Mouse (Mus musculus) mouse trophoblast stem cell (cell line): ENCODE measurements around the gene Nufip1.

Experiments
- in situ Hi-C, 2 experiments: fragments of 300-500 bp; cut with MseI, MboI; formaldehyde crosslinking; loops; 2 replicates in 1 of 2; 3 replicates in 1 of 2; pipeline ENCODE4 v1.15.1; 2025

Nufip1 gene

DNA sequence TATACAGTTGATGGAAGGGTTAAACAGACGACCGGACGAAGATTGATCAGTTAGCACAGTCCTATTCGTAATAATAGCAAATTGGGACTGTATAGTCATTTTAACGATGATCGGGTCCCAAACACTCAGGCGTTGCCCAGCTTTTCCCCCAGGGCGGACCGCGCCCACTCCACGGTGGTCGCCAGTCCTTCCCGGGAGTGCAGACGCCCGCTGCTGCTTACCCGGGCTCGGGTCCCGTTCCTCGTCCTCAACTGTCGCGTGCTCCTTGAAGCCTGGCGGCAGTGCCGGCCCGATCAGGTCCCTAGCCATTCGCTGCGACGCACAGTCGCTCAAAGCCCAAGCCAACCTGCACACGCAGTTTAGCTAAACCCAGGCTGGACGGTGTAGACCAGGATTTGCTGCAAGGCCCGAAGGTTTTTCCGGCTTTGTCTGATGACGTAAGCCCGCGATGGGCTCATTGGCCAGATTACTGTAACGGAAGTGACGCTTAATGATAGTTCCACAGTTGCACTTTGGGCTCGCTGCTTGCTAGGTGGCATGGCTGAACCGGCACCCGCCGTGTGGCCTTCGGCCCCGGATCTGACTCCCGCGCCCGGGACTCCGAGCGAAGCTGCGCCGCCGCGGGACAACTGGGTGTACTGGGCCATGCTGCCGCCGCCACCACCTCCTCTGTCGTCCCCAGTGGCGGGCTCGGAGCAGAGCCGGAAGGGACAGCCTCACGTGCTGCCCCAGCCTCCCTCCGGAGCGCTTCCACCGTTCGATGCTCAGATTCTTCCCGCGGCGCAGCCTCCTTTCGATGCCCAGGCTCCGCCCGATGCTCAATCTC lies at the start of gene Nufip1, which contains the start of gene Gpalpp1:
Gene Nufip1, plus strand, starts transcription at position 496 of the 826 bp plus-strand sequence.
Gene Gpalpp1, minus strand, starts transcription at position 365 of the 826 bp plus-strand sequence.
- in situ Hi-C loops, result no loop called here

DNA sequence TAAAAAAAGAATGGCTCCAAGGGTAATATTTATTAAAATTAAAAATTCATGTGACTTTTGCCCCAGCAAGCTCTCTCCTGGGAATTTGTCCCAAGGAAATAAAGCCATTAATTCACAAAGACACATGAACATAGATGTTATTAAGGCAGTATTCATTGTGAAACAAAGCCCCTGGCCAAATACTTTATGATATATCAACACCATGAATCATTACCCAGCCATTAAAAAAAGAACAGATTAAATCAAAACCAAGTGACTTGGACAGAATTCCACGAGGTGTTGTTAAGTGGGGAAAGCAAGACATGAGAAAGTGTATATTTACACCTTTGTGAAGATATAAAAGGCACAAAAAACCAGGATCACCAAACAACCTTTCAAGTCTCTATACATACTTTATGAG lies 43.5 kb upstream of the Nufip1 start:
- in situ Hi-C loops, result no loop called here

DNA sequence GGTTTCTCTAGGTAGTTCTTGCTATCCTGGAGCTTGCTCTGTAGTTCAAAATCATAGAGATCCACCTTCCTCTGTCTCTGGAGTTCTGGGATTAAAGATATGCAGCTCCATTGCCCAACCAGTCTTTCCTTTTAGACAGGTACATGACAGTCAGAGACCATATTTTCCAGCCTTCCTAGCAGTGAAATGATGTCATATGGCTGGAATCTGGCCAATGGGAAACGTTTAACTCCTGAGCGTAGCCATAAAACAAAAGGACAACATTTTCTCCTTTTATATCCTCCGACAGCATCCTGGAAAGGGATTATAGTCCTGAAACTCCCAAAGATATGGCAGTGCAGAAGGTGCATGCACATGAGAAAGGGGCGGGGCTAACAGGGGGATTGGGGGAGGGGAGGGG lies 42.4 kb upstream of the Nufip1 start:
- in situ Hi-C loops, result no loop called here

DNA sequence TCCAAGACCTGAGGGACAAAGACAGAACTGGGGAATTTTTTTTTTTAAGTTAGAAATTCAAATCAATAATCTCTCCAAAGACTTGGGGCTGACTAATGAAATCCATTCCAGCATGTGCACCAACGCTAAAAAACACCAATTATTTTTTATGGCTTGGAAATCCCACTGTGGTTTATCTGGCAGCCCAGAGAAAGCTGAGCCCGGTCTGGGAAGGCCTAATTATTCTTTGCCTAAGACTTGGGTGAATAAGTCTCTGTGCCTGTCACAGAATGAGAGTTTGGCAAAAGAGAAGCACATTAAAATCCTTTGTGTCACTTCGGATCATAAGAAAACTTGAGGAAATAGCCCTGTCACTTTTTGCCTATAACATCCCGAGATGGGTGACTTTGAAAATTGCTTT lies 41.4 kb upstream of the Nufip1 start:
- in situ Hi-C loops, result no loop called here

DNA sequence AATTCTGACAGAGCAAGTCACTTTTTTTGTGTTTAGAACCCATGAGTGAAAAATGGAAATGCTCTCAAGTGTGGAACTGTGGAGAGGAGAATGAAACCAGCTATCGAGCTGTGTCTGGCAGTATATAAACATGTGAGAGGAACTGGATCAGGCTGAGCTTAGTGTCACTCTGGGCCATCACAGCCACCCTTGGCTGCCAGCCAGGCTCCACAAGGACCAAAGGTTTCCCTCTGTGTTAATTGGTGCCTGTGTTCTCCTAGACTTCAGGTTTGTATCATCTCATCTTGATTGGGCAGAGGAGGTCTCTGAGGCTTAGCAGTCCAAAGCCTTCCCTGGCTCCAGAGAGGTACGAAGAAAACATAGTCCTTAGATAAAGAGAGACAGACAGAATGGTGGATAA lies 38.1 kb upstream of the Nufip1 start:
- in situ Hi-C loops, result no loop called here

DNA sequence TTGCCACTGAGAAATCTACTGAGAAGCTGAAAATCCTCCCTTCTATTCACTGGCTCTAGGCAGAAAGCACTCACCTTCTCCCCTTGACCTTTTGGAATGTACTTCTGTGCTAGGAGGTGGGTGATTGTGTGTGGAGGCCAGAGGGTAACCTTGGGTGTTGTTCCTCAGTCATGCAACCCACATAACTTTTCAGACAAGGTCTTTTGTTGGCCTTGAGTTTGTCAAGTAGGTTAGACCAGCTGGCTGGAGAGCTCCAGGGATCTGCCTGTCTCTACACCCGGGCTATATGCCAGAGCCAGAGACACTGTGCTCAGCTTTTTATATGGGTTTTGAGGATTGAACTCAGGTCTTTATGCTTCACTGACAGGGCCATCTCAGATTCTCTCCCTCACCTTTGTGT lies 36.5 kb upstream of the Nufip1 start:
- in situ Hi-C loops, result no loop called here

DNA sequence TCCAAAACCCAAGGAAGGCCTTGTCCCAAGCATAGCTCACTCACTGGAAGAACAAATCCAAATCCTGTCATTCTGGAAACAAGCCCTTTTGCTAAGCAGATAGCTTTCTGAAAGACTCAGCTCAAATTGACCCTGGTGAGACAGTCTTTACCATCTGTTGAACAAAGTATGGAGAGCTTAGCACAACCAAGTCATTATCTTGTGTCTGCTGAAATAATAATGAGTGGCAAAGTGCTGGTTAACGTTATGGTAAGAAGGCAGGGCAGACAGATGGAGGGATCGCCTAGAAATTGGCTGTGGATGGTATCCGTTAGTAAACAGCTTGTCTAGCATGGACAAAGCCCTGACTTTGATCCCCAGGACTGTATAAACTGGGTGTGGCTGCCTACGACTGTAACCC lies 35.0 kb upstream of the Nufip1 start:
- in situ Hi-C loops, result loop anchor here (5.0 kb wide), 1 partner anchor 203 kb away; no protein-coding TSS in a partner anchor

DNA sequence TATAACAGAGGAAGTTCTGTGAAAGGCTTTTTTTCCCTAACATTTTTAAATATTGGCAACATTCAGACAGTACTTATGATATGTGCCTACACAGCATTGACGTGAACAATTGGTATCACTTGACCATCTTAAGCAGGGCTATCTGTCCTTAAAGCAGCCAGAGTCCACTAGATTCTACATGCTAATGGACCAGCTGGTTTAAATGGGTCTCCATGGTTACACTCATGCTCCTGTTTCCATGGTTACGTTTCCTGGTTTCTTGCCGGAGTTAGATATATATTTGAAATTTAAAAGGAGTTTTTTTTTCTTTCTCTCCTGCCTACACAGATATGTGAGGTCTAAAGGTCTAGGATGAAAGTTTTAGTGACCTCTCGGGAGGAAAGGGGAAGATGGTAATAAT lies 34.1 kb upstream of the Nufip1 start:
- in situ Hi-C loops, result loop anchor here (5.0 kb wide), 1 partner anchor 204 kb away; no protein-coding TSS in a partner anchor

DNA sequence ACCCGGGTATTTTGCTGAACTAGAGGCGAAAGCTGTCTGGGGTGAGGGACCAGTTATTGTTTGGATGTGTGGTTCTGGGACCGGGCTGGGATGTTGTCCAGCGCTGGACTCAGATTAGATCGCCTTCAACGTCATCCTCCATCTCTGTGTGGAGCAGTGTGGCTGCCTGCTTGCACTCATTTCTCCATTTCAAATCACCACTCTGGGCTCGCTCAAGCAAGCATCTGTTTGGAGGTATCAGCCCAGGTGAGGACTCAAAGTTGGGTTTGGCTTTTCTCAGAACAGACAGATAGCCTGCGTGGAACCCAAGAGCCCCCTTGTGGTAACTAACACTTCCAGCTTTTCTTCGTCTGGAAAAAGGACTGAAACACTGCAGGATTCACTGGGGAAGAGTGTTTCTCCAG lies 33.6 kb upstream of the Nufip1 start:
- in situ Hi-C loops, result loop anchor here (5.0 kb wide), 1 partner anchor 205 kb away; no protein-coding TSS in a partner anchor

DNA sequence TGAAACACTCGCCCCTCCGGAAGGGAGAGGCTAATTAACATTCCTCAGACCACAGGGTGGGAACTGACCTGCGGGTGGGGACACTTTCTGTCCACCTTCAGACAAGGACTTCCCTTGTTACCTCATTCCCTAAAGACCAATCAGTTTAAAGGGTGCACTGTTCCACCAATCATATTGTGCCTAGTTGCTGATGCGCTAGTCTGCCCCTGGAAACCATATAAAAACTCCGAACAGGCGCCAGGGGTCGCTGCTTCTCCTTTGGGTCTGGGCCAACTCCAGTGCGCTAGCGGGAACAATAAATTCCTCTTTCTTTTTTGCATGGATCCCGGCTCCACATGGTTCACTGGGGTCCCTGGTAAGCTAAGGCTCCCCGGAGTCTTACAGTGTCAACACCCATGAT lies 29.2 kb upstream of the Nufip1 start:
- in situ Hi-C loops, result no loop called here

DNA sequence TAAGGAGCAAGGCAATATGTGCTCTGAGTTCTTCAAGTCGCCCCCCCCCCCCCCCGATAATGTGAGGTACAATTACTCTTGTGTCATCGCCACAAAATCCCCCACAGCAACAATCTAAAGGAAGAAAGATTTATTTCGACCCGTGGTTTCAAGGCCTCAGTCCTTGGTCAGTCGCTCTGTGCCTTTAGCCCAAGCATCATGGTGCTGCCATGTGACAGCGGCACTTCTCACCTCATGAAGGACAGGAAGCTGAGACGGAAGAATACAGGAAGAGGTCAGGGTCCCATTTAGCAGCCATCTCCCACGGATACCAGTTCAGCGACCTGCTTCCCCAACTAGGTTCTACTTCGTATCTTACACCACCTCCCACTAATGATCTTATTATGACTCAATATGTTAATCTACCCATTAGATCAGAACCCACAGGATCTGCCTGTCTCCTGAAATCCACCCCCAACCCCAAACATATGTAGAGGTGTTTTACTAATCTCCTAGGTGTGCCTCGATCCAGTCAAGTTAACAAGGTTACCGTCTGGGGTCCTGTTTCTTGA lies 28.5 kb upstream of the Nufip1 start:
- in situ Hi-C loops, result no loop called here

DNA sequence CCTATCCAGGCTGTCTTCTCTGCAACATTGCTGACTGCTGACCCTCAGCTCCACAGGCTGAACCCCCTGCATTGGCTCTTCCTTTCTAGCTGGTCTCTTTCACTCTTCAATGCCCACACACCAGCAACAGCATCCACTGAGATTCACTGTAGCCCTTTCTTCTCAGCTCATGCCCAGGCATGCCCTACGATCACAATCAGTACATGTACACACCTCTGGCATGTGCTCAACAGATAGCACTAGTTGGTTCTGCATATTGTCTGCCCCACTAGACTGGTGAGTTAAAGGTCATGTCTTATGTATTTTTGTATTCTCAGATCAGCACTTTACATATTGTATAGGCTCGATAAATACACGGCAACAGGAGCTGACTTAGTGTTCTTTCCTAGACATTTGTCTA lies 26.5 kb upstream of the Nufip1 start:
- in situ Hi-C loops, result no loop called here

DNA sequence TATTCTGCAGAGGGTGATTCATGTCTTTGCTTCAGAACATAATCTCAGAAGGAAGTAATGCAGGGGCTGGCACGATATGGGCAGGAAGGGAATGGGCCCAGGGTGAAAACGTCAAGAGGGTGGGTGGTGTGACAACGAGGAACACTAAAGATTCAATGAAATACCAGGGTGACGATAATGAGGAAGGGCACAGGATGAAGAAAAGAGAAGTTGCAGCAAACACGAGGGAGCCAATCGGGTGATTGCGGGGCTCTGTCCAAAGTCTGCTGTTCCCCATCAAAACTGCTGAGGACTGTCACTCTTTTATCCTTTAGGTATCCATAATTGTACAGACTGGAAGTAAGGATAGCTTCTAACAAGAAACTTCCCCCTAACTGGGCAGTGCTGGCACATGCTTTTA lies 13.4 kb upstream of the Nufip1 start:
- in situ Hi-C loops, result no loop called here

DNA sequence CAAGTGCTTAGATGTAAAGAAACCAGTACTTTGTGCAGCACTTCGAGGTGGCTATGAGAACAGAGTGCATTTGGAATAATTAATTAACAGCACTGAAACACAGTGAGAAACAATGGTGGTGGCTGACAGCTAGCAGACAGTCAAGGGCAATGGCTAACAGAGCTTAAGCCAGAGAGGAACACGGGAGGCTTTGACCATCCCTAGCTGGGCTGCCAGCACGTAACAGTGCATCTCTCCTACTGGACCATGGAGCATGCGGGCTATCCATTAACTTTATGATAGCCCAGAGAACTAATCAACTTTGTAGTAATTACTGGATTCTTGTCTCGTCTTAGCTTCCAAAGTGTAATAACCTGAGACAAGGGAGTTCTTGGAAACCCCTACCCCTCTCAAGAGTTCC lies 12.9 kb upstream of the Nufip1 start:
- in situ Hi-C loops, result no loop called here

DNA sequence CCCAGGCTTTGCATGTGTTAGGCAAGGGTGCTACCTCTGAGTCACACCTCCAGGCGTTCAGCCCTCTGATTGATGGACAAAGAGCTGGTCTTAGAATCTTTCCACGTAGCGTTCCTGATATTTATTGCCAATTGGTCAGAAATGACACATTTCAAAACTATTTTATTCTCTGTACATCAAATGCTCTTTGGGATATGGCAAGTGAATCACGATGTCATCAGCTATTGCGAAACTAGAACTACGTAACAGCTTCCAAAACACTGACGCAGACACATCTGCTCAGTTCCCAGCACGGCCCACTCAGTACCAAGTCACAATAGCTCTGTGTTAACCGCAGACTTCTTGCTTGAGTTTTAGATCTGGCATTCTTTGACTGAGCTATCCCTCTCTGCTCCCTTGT lies 11.1 kb upstream of the Nufip1 start:
- in situ Hi-C loops, result no loop called here

DNA sequence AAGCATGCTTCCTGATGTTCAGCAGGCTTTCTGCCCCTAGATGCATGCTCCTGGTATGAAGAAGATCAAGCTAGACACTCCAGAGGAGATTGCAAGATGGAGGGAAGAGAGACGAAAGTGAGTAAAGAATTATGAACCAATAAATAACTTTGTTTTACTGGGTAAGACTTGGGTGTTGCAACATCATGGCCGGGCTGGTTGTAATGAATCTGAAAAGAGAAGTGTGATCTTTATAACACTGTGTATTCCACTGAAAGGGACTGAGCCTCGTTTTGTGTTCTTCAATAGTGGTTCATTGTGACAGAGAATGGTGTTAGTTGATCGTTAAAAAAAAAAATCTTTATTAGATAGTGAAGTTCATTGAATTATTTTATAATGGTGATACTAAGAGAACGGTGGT lies 5.1 kb downstream of the Nufip1 start:
- in situ Hi-C loops, result no loop called here

DNA sequence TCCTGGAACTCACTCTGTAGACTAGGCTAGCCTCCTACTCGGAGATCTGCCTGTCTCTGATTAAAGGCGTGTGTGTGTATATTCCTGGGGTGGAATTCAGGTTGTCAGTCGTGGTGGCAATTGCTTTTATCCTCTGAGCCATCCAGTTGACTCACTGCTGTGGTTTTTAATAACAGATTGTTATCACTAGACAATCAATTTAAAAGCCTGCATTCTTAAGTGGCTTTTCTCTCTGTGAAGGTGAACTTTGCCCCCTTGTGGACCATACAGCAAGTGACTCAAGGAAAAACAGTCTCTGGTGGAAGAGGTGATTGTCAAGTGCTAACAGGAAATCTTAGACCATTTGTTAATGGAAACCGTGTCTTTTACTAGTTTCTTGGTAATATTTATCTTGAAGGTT lies 8.3 kb downstream of the Nufip1 start:
- in situ Hi-C loops, result no loop called here

DNA sequence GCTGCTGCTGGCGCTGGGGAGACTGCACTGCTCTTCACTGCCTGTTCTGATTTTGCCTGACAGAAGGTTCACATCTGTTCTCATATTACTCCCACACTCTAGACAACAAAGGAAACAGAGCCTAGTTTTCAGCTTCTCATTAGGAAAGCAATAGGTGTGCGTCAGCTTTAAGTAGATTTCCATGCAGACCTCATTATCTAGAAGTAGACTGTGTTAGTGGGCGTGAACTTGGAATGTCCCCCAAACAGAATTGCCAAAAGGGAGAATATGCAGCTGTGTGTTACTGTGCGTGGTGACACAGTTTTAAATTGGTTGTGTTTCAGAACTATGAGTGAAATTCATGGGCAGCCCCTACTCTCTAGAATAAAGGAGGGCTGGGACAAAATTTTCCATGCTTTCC lies 9.8 kb downstream of the Nufip1 start:
- in situ Hi-C loops, result no loop called here

DNA sequence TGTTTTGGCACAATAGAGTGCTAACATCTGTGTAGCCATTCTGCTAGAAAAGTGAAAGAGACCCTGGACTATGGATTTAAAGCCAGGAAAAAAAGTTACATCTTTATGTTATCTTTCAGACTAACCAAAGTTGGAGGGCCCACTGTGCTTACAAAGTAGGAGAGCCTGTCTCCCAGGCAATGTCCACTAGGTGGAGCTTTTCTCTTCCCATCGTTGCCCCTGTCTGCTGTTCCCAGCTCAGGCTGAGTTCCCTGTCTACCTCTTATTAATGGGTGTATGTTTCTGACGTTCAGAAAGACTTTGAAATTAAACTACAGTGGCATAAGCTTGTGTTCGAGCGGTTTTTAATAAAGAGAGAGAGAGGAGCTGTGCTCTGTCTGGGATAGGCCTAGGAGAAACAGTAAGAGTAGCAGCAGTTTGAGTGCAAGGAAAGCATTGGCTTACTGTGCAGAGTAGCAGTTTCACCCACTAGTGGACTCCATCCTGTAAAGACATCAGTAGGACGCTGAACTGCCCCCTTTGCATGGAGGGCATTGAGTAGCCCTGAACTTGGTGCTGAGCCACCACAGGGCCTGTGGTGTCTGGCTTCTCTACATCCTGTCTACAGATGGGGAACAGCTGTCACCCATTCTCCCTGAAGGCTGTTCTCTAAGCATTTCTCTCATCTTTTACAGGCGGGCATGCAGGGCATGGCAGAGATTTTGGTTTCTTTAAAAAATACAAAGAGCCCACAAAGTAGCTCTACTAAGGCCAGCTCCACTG lies 11.4 kb downstream of the Nufip1 start:
- in situ Hi-C loops, result no loop called here

DNA sequence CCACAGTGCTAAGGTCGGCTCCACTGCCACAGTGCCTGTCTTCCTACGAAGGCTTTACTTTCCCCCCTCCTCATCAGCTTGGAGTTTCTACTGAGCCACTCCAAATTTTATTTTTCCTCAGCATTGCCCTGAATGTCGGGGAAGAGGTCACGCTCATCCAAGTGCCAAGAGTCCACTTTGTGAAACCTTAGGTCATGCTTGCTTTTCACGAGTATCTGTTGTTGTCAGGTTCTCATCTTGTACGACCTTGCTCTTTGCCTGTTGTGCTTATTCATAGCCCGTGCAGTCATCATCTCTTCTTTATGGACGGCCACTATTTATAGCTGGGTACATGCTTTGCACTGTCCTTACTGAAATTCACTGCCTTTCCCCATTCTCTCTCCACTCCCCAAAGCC lies 12.0 kb downstream of the Nufip1 start:
- in situ Hi-C loops, result no loop called here

DNA sequence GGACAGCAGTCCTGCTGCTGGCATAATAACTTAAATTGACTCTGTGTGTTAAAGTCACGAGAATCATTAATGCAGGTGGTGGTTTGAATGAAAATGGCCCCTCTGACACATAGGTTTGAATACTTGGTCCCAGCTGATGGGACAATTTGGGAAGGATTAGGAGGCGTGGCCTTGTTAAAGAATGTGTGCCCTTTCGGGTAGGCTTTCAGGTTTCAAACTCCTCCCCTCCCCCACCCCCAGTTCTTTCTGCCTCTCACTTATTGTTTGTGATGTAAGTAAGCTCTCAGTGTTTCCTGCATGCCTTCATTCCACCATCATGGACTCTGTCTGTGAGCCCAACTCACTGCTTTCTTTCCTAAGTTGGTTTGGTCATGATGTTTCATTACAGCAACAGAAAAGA lies 16.6 kb downstream of the Nufip1 start:
- in situ Hi-C loops, result no loop called here

DNA sequence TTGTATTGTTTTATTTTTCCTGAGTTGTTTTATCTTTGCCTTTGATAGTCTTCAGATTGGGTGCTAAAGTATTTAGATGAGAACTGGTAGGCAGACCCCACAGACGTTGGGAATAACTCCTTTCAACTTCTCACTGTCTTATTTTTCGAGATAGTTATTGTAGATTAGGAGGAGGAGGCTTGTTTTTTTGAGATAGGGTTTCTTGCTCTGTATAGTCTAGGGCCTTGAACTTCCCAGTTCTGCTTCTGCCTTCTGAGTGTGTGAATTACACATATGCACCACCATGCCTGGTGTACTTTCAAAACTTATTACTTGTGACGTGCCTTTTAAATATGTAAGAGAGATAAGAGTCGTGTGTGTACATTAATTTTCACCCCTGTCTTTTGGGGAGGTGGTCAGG lies 17.5 kb downstream of the Nufip1 start:
- in situ Hi-C loops, result no loop called here

DNA sequence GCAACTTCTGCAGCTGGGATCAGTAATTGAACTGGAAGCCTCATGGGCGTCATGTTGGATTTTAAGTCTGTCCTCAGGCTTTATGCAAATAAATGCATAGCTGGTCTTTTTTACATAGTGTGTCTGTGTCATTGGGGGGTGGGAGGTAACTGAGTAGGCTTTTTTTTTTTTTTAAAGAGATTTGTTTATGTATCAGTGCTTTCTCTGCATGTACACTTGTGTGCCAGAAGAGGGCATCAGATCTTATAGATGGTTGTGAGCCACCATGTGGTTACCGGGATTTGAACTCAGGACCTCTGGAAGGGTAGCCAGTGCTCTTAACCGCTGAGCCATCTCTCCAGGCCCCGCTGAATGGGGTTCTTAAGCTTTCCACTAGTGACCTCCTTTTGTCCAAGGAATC lies 24.3 kb downstream of the Nufip1 start:
- in situ Hi-C loops, result no loop called here
